Mouse (Mus musculus): ENCODE data around the gene Mink1. TPM values are rescaled to one million over a fixed set of nuclear protein-coding genes. Genes with fewer than 3 reads are reported as not detected.

The Mink1 gene
- polyA plus RNA-seq, 1 experiment from 2014 or later, result 17.6 TPM

- DNase-seq (ENCODE audit: low spot score) (peak; percentile 90), ATAC-seq (ENCODE audit: low FRiP score) (peak; percentile 74)
- peak within 1 kb of the TSS; percentile 93 for H3K4me2 ChIP-seq (replicated peaks; ENCODE audit: low read depth, low read length)
- no peaks in the 10 kb centered on the region for H3K36me3 ChIP-seq (ENCODE audit: control insufficient read depth, insufficient read depth, low read length)
- peaks cover 7% of the 10 kb centered on the region for H3K27me3 ChIP-seq (ENCODE audit: control insufficient read depth, insufficient read depth, low read length)
- peak within 1 kb of the TSS; percentile 59 for H3K9ac ChIP-seq (ENCODE audit: low read depth, low read length)
- no peak within 1 kb of the TSS for H3K27ac ChIP-seq (ENCODE audit: low read depth, low read length)
- peak within 1 kb of the TSS; percentile 51 for H3K4me3 ChIP-seq (ENCODE audit: low read depth, low read length)
- no peaks in the 10 kb centered on the region for H3K9me3 ChIP-seq (ENCODE audit: control insufficient read depth, low read length)
- WGBS, result under 1% methylated on average over 54 of the region's 65 CpGs
- H3K4me1 ChIP-seq (replicated peaks; ENCODE audit: control insufficient read depth, insufficient read depth, low read length), result no peaks in the 10 kb centered on the region
These were observed 22.6 kb upstream of the Mink1 start, which contains the start of gene Pld2 for GRCm38 (mm10) chr11:70539877-70540587. Gene Pld2 (plus strand): TSS chr11:70540064.

- 0 out of 2 replicates have a peak overlapping the region, but pooled peaks have one; percentile 93 for H3K4me2 ChIP-seq (replicated peaks; ENCODE audit: low read depth, low read length)
- no peaks in the 10 kb centered on the region for H3K9me3 ChIP-seq (ENCODE audit: control insufficient read depth, low read length)
- no peak overlapping the region for H3K4me3 ChIP-seq (ENCODE audit: low read depth, low read length)
- no peak overlapping the region for H3K27ac ChIP-seq (ENCODE audit: low read depth, low read length)
- DNase-seq (ENCODE audit: low spot score) (no peak), ATAC-seq (ENCODE audit: low FRiP score) (no peak)
- H3K36me3 ChIP-seq (ENCODE audit: control insufficient read depth, insufficient read depth, low read length), result no peaks in the 10 kb centered on the region
- H3K27me3 ChIP-seq (ENCODE audit: control insufficient read depth, insufficient read depth, low read length), result peaks cover 7% of the 10 kb centered on the region
- no peaks in the 10 kb centered on the region for H3K4me1 ChIP-seq (replicated peaks; ENCODE audit: control insufficient read depth, insufficient read depth, low read length)
- 87% methylated on average over 7 of the region's 7 CpGs for WGBS
- no peak overlapping the region for H3K9ac ChIP-seq (ENCODE audit: low read depth, low read length)
These were observed 21.8 kb upstream of the Mink1 start for GRCm38 (mm10) chr11:70540928-70541327.

DNA sequence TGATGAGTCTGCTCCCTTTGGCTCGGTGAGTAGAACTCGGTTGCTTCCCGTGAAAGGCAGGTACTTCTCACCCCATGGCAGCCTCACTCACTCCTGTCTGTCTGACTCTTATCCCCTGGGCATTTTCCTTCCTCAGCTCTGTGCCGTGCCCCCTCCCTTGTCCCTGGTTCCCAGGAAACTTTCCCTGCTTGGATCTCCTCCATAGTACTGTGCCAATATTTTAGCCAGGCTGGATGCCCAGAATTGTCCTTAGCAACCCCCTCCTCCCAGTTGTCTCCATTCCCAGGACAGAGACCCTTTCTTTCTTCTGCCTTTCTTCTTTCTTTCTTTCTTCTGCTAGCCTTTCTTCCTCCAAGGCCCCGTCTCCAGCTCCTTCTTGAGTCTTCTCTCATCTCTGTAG is 21.3 kb upstream of the Mink1 start:
- WGBS, result 79% methylated on average over 5 of the region's 5 CpGs
- no peak overlapping the region for H3K9ac ChIP-seq (ENCODE audit: low read depth, low read length)
- DNase-seq (ENCODE audit: low spot score), result no peak
- H3K9me3 ChIP-seq (ENCODE audit: control insufficient read depth, low read length), result no peaks in the 10 kb centered on the region
- no peak overlapping the region for H3K27ac ChIP-seq (ENCODE audit: low read depth, low read length)
- H3K4me1 ChIP-seq (replicated peaks; ENCODE audit: control insufficient read depth, insufficient read depth, low read length), result no peaks in the 10 kb centered on the region
- H3K36me3 ChIP-seq (ENCODE audit: control insufficient read depth, insufficient read depth, low read length), result no peaks in the 10 kb centered on the region
- no peak overlapping the region for H3K4me3 ChIP-seq (ENCODE audit: low read depth, low read length)
- H3K27me3 ChIP-seq (ENCODE audit: control insufficient read depth, insufficient read depth, low read length), result peaks cover 7% of the 10 kb centered on the region
- H3K4me2 ChIP-seq (replicated peaks; ENCODE audit: low read depth, low read length), result no peak overlapping the region
- no peak for ATAC-seq (ENCODE audit: low FRiP score)

DNA sequence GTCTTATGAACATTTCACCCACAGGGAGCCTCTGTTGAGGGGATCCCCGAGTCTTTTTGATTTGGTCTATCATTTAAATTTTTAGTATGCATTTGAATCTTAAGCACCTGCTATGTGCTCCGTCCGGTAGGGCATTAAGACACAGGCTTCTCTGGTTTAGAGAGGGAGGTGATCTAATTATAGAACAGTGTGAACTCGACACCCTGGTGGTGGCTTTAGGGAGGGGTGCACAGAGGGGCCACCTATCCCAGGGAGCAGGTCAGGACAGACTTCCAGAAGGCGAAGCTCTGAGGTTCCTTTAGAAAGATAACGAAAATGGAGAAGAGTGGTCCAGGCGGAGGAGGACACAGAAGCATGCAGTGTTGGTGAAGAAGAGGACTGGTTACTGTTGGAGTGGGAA is 18.2 kb upstream of the Mink1 start:
- Histone ChIP-seq H3K36me3 (ENCODE audit: control insufficient read depth, insufficient read depth, low read length) (no peaks in the 10 kb centered on the region), H3K4me2 (replicated peaks; ENCODE audit: low read depth, low read length) (no peak overlapping the region), H3K9ac (ENCODE audit: low read depth, low read length) (no peak overlapping the region), H3K9me3 (ENCODE audit: control insufficient read depth, low read length) (no peaks in the 10 kb centered on the region), H3K4me3 (ENCODE audit: low read depth, low read length) (no peak overlapping the region), H3K27ac (ENCODE audit: low read depth, low read length) (no peak overlapping the region), H3K27me3 (ENCODE audit: control insufficient read depth, insufficient read depth, low read length) (peaks cover 7% of the 10 kb centered on the region), H3K4me1 (replicated peaks; ENCODE audit: control insufficient read depth, insufficient read depth, low read length) (no peaks in the 10 kb centered on the region)
- 72% methylated on average over 7 of the region's 7 CpGs for WGBS
- DNase-seq (ENCODE audit: low spot score), result no peak
- no peak for ATAC-seq (ENCODE audit: low FRiP score)

GRCm38 (mm10) chr11:70551526-70551925 is 11.2 kb upstream of the Mink1 start:
- DNase-seq (ENCODE audit: low spot score), result no peak
- no peak overlapping the region for H3K4me2 ChIP-seq (replicated peaks; ENCODE audit: low read depth, low read length)
- 93% methylated on average over 8 of the region's 8 CpGs for WGBS
- no peak for ATAC-seq (ENCODE audit: low FRiP score)
- no peak overlapping the region for H3K4me3 ChIP-seq (ENCODE audit: low read depth, low read length)
- H3K9ac ChIP-seq (ENCODE audit: low read depth, low read length), result no peak overlapping the region
- H3K4me1 ChIP-seq (replicated peaks; ENCODE audit: control insufficient read depth, insufficient read depth, low read length), result no peaks in the 10 kb centered on the region
- H3K27me3 ChIP-seq (ENCODE audit: control insufficient read depth, insufficient read depth, low read length), result no peaks in the 10 kb centered on the region
- no peaks in the 10 kb centered on the region for H3K36me3 ChIP-seq (ENCODE audit: control insufficient read depth, insufficient read depth, low read length)
- H3K9me3 ChIP-seq (ENCODE audit: control insufficient read depth, low read length), result no peaks in the 10 kb centered on the region
- H3K27ac ChIP-seq (ENCODE audit: low read depth, low read length), result no peak overlapping the region

GRCm38 (mm10) chr11:70553940-70554339 is 8.7 kb upstream of the Mink1 start:
- H3K36me3 ChIP-seq (ENCODE audit: control insufficient read depth, insufficient read depth, low read length), result no peaks in the 10 kb centered on the region
- ATAC-seq (ENCODE audit: low FRiP score), result no peak
- H3K4me3 ChIP-seq (ENCODE audit: low read depth, low read length), result no peak overlapping the region
- no peaks in the 10 kb centered on the region for H3K4me1 ChIP-seq (replicated peaks; ENCODE audit: control insufficient read depth, insufficient read depth, low read length)
- H3K4me2 ChIP-seq (replicated peaks; ENCODE audit: low read depth, low read length), result no peak overlapping the region
- H3K9me3 ChIP-seq (ENCODE audit: control insufficient read depth, low read length), result no peaks in the 10 kb centered on the region
- 28% methylated on average over 6 of the region's 7 CpGs for WGBS
- no peak for DNase-seq (ENCODE audit: low spot score)
- H3K9ac ChIP-seq (ENCODE audit: low read depth, low read length), result no peak overlapping the region
- no peaks in the 10 kb centered on the region for H3K27me3 ChIP-seq (ENCODE audit: control insufficient read depth, insufficient read depth, low read length)
- H3K27ac ChIP-seq (ENCODE audit: low read depth, low read length), result no peak overlapping the region

DNA sequence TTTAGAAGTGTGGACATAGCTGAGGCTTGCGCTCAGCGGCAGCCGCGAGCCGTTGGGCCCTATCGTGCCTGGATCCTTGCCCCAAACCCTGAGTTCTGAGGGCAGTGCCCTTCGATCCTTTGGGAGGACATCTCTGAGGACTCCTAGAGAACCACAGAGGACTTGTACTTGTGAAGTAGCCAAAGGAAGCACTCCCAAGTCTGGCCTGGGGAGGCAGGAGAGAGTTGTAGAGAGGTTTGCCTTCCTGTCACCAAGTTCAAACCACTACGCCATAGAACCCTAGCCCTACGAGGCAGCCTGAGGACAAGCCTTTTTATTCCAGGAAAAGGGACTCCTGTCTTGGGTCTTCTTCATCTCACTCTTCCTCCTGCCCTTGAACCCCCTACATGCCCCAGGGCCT is 5.1 kb upstream of the Mink1 start:
- Histone ChIP-seq H3K27me3 (ENCODE audit: control insufficient read depth, insufficient read depth, low read length) (no peaks in the 10 kb centered on the region), H3K9ac (ENCODE audit: low read depth, low read length) (no peak overlapping the region), H3K27ac (ENCODE audit: low read depth, low read length) (no peak overlapping the region), H3K4me1 (replicated peaks; ENCODE audit: control insufficient read depth, insufficient read depth, low read length) (no peaks in the 10 kb centered on the region), H3K4me2 (replicated peaks; ENCODE audit: low read depth, low read length) (no peak overlapping the region), H3K4me3 (ENCODE audit: low read depth, low read length) (no peak overlapping the region), H3K36me3 (ENCODE audit: control insufficient read depth, insufficient read depth, low read length) (no peaks in the 10 kb centered on the region), H3K9me3 (ENCODE audit: control insufficient read depth, low read length) (no peaks in the 10 kb centered on the region)
- DNase-seq (ENCODE audit: low spot score), result no peak
- WGBS, result 87% methylated on average over 9 of the region's 9 CpGs
- ATAC-seq (ENCODE audit: low FRiP score), result no peak

- ATAC-seq (ENCODE audit: low FRiP score) (no peak), DNase-seq (ENCODE audit: low spot score) (no peak)
- Histone ChIP-seq H3K4me3 (ENCODE audit: low read depth, low read length) (peak overlapping the region; percentile 89), H3K4me2 (replicated peaks; ENCODE audit: low read depth, low read length) (peak overlapping the region; percentile 93), H3K4me1 (replicated peaks; ENCODE audit: control insufficient read depth, insufficient read depth, low read length) (0 out of 2 replicates have a peak, but pooled peaks cover 1% of the 10 kb centered on the region), H3K9me3 (ENCODE audit: control insufficient read depth, low read length) (no peaks in the 10 kb centered on the region), H3K36me3 (ENCODE audit: control insufficient read depth, insufficient read depth, low read length) (no peaks in the 10 kb centered on the region), H3K27ac (ENCODE audit: low read depth, low read length) (peak overlapping the region; percentile 68; the same call in 1 of the 2 replicates), H3K27me3 (ENCODE audit: control insufficient read depth, insufficient read depth, low read length) (no peaks in the 10 kb centered on the region), H3K9ac (ENCODE audit: low read depth, low read length) (no peak overlapping the region)
- 2% methylated on average over 2 of the region's 2 CpGs for WGBS
These were observed 769 bp upstream of the Mink1 start for GRCm38 (mm10) chr11:70561937-70562286.

GRCm38 (mm10) chr11:70562995-70563469 is 351 bp downstream of the Mink1 start:
- no peak for DNase-seq (ENCODE audit: low spot score)

More at GRCm38 (mm10) chr11:70562995-70563469, 351 bp downstream of the Mink1 start:
- Histone ChIP-seq H3K4me2 (replicated peaks; ENCODE audit: low read depth, low read length) (peak overlapping the region; percentile 93), H3K36me3 (ENCODE audit: control insufficient read depth, insufficient read depth, low read length) (no peaks in the 10 kb centered on the region), H3K9ac (ENCODE audit: low read depth, low read length) (peak overlapping the region; percentile 85), H3K4me3 (ENCODE audit: low read depth, low read length) (peak overlapping the region; percentile 89), H3K27me3 (ENCODE audit: control insufficient read depth, insufficient read depth, low read length) (no peaks in the 10 kb centered on the region), H3K9me3 (ENCODE audit: control insufficient read depth, low read length) (no peaks in the 10 kb centered on the region), H3K4me1 (replicated peaks; ENCODE audit: control insufficient read depth, insufficient read depth, low read length) (0 out of 2 replicates have a peak, but pooled peaks cover 3% of the 10 kb centered on the region), H3K27ac (ENCODE audit: low read depth, low read length) (peak overlapping the region; percentile 68)
- 0% methylated on average over 20 of the region's 31 CpGs for WGBS
- peak; percentile 54 for ATAC-seq (ENCODE audit: low FRiP score)
